Mouse (Mus musculus) neural tube, embryonic 15.5 days (tissue): ENCODE results near the gene Ppp1r1b. TPM values are rescaled to one million over a fixed set of nuclear protein-coding genes. Genes with fewer than 3 reads are reported as not detected.
"Not testable (repeated sequence)": the region's sequence is repeated elsewhere in the genome, so short reads cannot be mapped to it uniquely, and the experiment has no call there.

Experiments
- ATAC-seq: fragments of 200-750 bp; cut with Nextera tagmentation; 2 replicates; pipeline ENCODE4 v1.8.0; 2017; ENCODE audit warnings: mild to moderate bottlenecking, moderate TSS enrichment, moderate library complexity; ENCODE audit not compliant: low FRiP score
- H3K27ac ChIP-seq: fragments of 300-500 bp; sonication (generic); replicated peaks from 2 replicates; pipeline ENCODE4 v1.5.1; 2015; ENCODE audit warnings: mild to moderate bottlenecking, inconsistent platforms
- H3K27me3 ChIP-seq: fragments of 300-500 bp; sonication (generic); replicated peaks from 2 replicates; pipeline ENCODE4 v1.6.1; 2015; ENCODE audit warnings: inconsistent platforms
- H3K36me3 ChIP-seq: fragments of 300-500 bp; sonication (generic); 2 replicates; pipeline ENCODE4 v1.6.1; 2015; ENCODE audit warnings: inconsistent platforms
- H3K4me1 ChIP-seq: fragments of 300-500 bp; sonication (generic); 2 replicates; pipeline ENCODE4 v1.6.1; 2015; ENCODE audit warnings: inconsistent platforms
- H3K4me2 ChIP-seq: fragments of 300-500 bp; sonication (generic); 2 replicates; pipeline ENCODE4 v1.6.1; 2015; ENCODE audit warnings: inconsistent platforms, mild to moderate bottlenecking, moderate library complexity
- H3K4me3 ChIP-seq: fragments of 300-500 bp; sonication (generic); replicated peaks from 2 replicates; pipeline ENCODE4 v1.5.1; 2015; ENCODE audit warnings: mild to moderate bottlenecking, inconsistent platforms
- H3K9ac ChIP-seq: fragments of 300-500 bp; sonication (generic); replicated peaks from 2 replicates; pipeline ENCODE4 v1.6.1; 2015; ENCODE audit warnings: mild to moderate bottlenecking, inconsistent platforms
- H3K9me3 ChIP-seq: fragments of 300-500 bp; sonication (generic); replicated peaks from 2 replicates; pipeline ENCODE4 v1.6.1; 2016; ENCODE audit warnings: inconsistent platforms
- WGBS: fragments of 180-500 bp; shearing (Covaris S2); methylation state at CpG from one replicate; pipeline ENCODE4 v1.1.7; 2015; ENCODE audit warnings: mixed read lengths; 5-methylcytosine and 5-hydroxymethylcytosine counted together
- polyA plus RNA-seq: library from polyadenylated mRNA; unstranded; fragments of >200 nt; fragmentation: Nextera tagmentation; extraction: Ambion mirVana; gene quantifications from 2 replicates; pipeline ENCODE4 v1.2.1, GENCODE M21; 2015

Gene Ppp1r1b
- polyA plus RNA-seq, 1 experiment from 2014 or later: 2.5 TPM

DNA sequence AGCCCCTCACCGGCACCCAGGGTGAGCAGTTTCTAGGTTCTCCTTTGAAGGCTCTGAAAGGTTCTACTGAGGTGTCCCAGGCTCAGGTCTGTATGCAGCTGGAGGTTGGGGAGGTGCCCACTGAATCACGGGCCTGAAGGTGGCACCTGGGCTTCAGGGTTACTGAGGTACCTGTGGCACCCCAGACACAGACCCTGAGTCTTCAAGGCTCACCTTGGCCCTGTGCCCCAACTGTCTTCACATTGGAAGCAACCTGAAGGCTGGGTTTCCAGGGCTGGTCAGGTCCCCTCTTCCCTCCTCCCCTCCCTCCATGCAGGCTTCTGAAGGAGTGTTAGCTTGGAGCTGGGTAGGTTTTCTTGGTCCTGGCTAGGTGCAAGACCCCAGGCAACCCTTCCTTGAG, 33.4 kb downstream of the Ppp1r1b start:
- 92% methylated on average over 2 of the region's 2 CpGs for WGBS
- Histone ChIP-seq H3K4me1 (peaks cover 4% of the 10 kb centered on the region; the same call in 1 of the 2 replicates), H3K4me3 (no peak overlapping the region), H3K9me3 (no peaks in the 10 kb centered on the region), H3K4me2 (no peak overlapping the region), H3K27ac (no peak overlapping the region), H3K9ac (no peak overlapping the region), H3K36me3 (peaks cover 39% of the 10 kb centered on the region), H3K27me3 (peaks cover 21% of the 10 kb centered on the region)
- ATAC-seq: no peak

DNA sequence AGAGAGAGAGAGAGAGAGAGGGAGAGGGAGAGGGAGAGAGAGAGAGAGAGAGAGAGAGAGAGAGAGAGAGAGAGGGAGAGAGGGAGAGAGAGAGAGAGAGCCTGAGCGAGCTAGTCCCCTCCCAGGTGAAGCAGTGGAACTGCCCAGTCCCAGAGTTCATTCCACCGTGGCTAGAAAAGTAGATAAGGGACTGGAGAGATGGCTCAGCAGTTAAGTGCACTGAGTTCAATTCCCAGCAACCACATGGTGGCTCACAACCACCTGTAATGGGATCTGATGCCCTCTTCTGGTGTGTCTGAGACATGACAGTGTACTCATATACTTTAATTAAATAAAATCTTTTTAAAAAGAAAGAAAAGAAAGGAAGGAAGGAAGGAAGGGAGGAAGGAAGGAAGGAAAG, 34.2 kb downstream of the Ppp1r1b start:
- H3K4me1 ChIP-seq, ATAC-seq, H3K27ac ChIP-seq, H3K9ac ChIP-seq, H3K4me2 ChIP-seq, H3K9me3 ChIP-seq, H3K4me3 ChIP-seq: not testable (repeated sequence)
- Histone ChIP-seq H3K36me3 (peaks cover 31% of the 10 kb centered on the region), H3K27me3 (peaks cover 28% of the 10 kb centered on the region)
- 60% methylated on average over 2 of the region's 2 CpGs for WGBS

DNA sequence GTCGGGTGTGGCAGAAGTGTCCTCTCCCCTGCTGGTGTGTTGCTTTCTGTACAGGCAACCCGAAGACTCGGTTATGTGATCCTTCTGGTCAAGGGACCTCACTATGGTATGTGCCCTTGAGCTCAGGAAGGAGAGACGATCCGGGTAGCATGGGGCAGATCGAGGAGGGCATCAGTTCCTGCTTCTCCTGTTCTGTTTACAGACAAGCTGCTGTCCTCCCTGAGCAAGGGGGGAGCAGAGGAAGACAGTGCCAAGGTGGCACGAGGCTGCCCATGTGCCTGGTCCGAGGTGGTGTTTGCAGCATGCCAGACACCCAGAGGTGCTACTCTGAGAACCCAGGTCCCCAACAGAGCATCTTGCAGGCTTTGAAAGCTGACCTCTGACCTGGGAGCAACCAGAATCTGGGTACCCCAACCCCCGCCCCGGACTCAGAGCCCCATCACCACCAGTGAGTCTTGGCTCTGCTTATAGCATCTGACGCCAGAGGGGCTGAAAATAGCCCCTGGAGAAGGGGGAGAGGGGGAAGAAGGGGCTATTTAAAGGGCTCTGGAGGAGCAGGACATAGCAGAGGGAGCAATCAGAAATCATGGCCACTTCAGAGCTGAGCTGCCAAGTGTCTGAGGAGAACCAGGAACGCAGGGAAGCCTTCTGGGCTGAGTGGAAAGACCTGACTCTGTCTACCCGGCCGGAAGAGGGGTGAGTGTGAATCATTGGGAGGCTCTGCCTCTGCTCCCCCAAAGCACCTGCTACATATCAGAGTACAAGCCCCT, 35.2 kb downstream of the Ppp1r1b start, which contains the start of gene Tcap:
Tcap (plus strand) TSS at position 551 of the 770 bp plus-strand sequence.
- no peak for ATAC-seq
- Histone ChIP-seq H3K9ac (no peak within 1 kb of the TSS), H3K27ac (no peak within 1 kb of the TSS), H3K36me3 (peaks cover 21% of the 10 kb centered on the region), H3K4me1 (peaks cover 9% of the 10 kb centered on the region; the same call in 1 of the 2 replicates), H3K4me3 (no peak within 1 kb of the TSS), H3K9me3 (no peaks in the 10 kb centered on the region), H3K4me2 (no peak within 1 kb of the TSS), H3K27me3 (peaks cover 39% of the 10 kb centered on the region)
- WGBS: 65% methylated on average over 14 of the region's 14 CpGs

DNA sequence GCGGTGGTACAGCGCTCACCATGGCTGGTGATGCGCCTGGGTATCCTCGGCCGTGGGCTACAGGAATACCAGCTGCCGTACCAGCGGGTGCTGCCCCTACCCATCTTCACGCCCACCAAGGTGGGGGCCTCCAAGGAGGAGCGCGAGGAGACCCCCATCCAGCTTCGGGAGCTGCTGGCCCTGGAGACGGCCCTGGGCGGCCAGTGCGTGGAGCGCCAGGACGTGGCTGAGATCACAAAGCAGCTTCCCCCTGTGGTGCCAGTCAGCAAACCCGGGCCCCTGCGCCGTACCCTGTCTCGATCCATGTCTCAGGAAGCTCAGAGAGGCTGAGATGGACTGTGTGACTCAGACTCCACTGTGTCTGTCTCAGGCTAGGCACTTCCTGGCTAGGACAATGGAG, 36.0 kb downstream of the Ppp1r1b start:
- H3K27me3 ChIP-seq: peaks cover 46% of the 10 kb centered on the region
- no peaks in the 10 kb centered on the region for H3K9me3 ChIP-seq
- no peak overlapping the region for H3K4me2 ChIP-seq
- peaks cover 14% of the 10 kb centered on the region for H3K36me3 ChIP-seq
- ATAC-seq: no peak
- WGBS: 73% methylated on average over 20 of the region's 20 CpGs
- no peak overlapping the region for H3K4me3 ChIP-seq
- H3K9ac ChIP-seq: no peak overlapping the region
- no peak overlapping the region for H3K27ac ChIP-seq
- peaks cover 9% of the 10 kb centered on the region; the same call in 1 of the 2 replicates for H3K4me1 ChIP-seq

DNA sequence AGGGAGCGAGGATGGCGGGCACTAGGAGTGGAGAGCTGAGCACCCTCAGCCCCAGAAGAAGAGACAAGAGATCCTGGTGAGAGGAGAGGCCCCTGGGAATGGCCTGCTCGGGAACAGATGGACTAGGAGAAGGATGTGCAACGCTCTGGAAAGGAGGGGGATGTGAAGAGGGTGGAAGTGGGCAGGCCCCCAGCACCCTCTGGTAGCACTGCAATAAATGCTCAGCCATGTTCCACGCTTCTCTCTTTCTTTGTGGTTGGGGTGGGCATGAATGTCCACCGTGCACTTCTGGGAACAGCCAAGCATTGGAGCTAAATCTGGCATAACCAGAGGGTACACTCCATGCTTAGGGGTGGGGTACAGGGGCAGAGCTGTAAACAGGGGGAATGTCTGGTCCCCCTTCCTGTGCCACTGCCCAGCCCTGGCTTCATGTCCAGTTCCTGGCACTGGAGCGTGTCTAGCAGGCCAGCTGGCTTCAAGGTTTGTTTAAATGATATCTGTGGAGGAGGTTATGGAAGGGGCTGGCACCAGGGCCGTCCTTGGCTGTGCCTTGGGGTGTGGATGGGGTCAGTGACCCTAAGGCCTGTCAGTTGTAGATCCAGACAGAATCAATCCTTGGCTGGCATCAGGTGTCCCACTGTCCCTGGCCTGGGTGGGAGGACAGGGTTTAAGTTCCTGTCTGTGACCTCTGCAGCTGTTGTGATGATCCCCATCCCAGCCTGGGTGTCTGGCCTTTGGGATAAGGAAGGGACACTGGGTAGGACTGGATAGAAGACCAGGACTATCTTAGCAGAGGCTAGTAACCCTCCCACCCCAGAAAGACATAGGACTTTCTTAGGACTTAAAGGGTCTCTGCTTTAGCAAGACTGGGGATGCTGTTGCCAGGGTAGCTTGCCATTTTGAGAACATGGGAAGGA, 36.8 kb downstream of the Ppp1r1b start:
- ATAC-seq: no peak
- Histone ChIP-seq H3K9me3 (no peaks in the 10 kb centered on the region), H3K4me3 (no peak overlapping the region), H3K4me2 (no peak overlapping the region), H3K9ac (no peak overlapping the region), H3K27ac (no peak overlapping the region), H3K27me3 (peaks cover 48% of the 10 kb centered on the region), H3K36me3 (peaks cover 7% of the 10 kb centered on the region), H3K4me1 (peaks cover 9% of the 10 kb centered on the region; the same call in 1 of the 2 replicates)
- 66% methylated on average over 8 of the region's 8 CpGs for WGBS

DNA sequence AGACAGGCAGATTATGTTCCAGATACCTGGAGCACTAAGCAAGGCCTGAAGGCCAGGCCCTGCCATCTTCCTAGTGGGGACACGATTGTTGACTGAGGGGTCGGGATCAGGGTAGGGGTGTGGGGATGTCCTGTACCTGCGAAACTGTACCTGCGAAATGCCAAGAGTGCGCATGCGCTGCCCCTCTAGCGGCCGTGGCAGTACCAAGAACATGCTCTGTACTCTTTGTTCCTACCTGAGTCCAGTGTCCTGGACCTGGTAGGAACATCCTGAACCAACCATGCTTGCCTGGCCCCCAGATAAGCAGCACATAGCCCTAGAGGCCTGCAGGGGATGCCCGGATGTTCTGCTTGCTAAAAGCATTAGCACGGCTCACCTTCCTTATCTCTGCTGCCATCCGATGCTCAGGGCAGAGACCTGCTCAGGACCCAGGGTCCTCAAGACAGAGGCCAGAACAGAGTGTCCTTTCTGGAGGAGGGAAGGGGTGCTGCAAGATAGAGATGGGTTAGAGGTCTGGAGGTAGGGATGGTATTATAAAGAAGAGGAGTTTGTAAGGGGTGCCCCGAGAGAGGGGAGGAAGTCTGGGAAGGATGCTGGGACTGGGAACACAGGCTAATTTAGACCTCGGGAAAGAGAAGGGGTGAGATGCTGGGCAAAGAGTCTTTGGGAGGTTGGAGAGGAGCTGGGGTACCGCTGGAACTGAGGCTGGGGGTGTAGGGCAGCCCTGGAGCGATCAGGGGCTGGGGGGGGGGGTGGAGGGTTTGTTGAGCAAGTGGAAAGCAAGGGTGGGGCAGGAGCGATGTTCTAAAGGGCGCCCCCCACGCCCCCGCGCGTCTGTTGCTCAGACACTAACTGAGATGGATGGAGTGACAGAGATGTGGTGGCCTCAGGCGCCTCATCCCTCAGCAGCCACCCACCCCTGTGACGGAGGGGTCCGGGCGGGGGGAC, 37.7 kb downstream of the Ppp1r1b start, which contains the start of gene Pnmt:
Pnmt (plus strand) TSS at position 813 of the 948 bp plus-strand sequence.
- Histone ChIP-seq H3K27me3 (peaks cover 57% of the 10 kb centered on the region), H3K27ac (no peak within 1 kb of the TSS)
- WGBS: 61% methylated on average over 25 of the region's 25 CpGs

DNA sequence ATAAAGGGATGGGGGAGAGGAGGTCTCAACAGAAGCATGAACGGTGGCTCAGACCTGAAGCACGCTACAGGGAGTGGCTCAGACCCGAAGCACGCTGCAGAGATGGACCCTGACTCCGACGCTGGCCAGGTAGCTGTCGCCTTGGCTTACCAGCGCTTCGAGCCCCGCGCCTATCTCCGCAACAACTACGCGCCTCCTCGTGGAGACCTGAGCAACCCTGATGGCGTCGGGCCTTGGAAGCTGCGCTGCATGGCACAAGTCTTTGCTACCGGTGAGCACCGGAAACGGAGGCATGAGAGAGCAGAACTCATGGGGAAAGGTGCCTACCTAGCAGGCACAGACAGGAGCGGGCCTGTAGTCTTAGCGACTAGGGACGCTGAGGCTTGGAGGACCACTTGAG, 38.4 kb downstream of the Ppp1r1b start:
- Histone ChIP-seq H3K4me2 (peak overlapping the region; percentile 35), H3K4me1 (peaks cover 9% of the 10 kb centered on the region; the same call in 1 of the 2 replicates), H3K27ac (no peak overlapping the region), H3K27me3 (peaks cover 62% of the 10 kb centered on the region), H3K9ac (no peak overlapping the region; the same call in 1 of the 2 replicates), H3K9me3 (no peaks in the 10 kb centered on the region), H3K4me3 (no peak overlapping the region), H3K36me3 (no peaks in the 10 kb centered on the region)
- ATAC-seq: no peak
- WGBS: 18% methylated on average over 24 of the region's 24 CpGs

More for the DNA sequence above, 37.7 kb downstream of the Ppp1r1b start, which contains the start of gene Pnmt:
- H3K4me1 ChIP-seq: peaks cover 9% of the 10 kb centered on the region; the same call in 1 of the 2 replicates
- no peaks in the 10 kb centered on the region for H3K36me3 ChIP-seq
- no peaks in the 10 kb centered on the region for H3K9me3 ChIP-seq
- H3K4me2 ChIP-seq: peak within 1 kb of the TSS; percentile 35
- ATAC-seq: no peak
- no peak within 1 kb of the TSS for H3K4me3 ChIP-seq
- no peak within 1 kb of the TSS; the same call in 1 of the 2 replicates for H3K9ac ChIP-seq

DNA sequence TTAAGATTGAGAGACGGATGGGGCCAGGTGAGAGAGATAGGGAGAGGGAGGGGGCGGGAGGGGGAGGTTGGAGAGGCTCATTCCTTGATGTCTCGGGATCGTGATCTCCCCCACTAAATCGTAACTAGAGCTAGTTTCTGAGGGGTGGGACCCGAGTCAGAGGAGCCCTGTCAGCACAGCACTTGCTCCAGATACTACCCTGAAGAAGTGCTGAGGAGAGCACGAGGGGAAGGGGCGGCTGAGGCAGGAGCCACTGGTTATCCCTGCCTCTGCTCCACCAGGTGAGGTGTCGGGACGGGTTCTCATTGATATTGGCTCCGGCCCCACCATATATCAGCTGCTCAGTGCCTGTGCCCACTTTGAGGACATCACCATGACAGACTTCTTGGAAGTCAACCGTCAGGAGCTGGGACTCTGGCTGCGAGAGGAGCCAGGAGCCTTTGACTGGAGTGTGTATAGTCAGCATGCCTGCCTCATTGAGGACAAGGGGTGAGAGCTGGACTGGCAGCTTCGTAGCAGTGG, 38.9 kb downstream of the Ppp1r1b start:
- Histone ChIP-seq H3K9me3 (no peaks in the 10 kb centered on the region), H3K9ac (no peak overlapping the region; the same call in 1 of the 2 replicates), H3K36me3 (no peaks in the 10 kb centered on the region), H3K4me3 (no peak overlapping the region), H3K27ac (no peak overlapping the region), H3K27me3 (peaks cover 67% of the 10 kb centered on the region), H3K4me1 (peaks cover 9% of the 10 kb centered on the region; the same call in 1 of the 2 replicates), H3K4me2 (peak overlapping the region; percentile 35; the same call in 1 of the 2 replicates)
- WGBS: 58% methylated on average over 14 of the region's 14 CpGs
- ATAC-seq: no peak

DNA sequence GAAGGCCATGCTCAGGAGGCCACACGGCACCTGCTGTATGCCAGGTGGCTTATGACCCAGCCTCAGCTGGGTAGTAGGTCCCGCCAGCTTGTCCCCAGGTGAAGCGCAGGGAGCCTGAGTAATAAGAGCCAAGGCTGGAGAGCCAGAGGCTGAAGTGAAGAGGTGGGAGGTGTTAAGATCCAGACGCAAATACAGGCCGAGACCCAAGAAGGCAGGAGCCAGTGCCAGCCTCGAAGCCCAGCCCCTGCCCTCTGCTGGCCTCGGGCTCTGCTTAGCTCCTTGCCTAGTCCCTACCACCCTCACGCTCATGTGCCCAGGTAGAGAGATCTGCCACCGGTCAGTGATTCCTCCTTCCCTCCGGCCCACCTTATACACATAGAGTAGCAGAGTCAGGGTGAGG, 40.1 kb downstream of the Ppp1r1b start:
- peaks cover 71% of the 10 kb centered on the region for H3K27me3 ChIP-seq
- WGBS: 87% methylated on average over 10 of the region's 10 CpGs
- no peak for ATAC-seq

DNA sequence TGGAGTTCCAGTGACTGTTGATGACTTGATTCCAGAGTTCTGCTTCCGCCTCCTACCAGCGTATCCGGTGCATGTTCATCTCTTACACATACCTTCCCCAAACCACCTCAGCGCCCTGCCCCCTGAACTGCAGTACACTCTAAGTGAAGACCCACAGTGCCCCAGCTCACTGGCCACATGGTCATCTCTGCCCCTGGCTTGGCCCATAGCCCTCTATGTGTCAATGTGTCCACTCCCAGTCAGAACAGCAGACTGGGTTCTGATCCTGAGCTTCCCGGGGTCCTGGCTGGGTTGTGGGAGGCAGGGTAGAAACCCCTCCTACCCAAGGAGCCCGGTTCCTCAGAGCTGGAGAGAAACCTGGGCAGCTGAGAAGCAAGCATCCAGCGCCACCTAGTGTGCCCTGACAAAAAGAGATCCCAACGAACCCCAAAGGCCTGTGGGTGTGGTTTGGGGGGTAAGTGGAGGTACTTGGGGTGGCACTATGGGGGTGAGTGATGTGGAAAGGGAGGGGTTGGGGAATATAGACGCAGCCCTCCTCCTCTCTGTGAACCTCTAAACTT, 41.1 kb downstream of the Ppp1r1b start:
- no peak overlapping the region for H3K4me3 ChIP-seq
- WGBS: 27% methylated on average over 9 of the region's 9 CpGs
- no peak overlapping the region for H3K4me2 ChIP-seq
- no peak for ATAC-seq
- no peak overlapping the region for H3K27ac ChIP-seq
- peaks cover 71% of the 10 kb centered on the region for H3K27me3 ChIP-seq
- H3K4me1 ChIP-seq: peaks cover 13% of the 10 kb centered on the region; the same call in 1 of the 2 replicates
- no peaks in the 10 kb centered on the region for H3K36me3 ChIP-seq
- no peaks in the 10 kb centered on the region for H3K9me3 ChIP-seq
- H3K9ac ChIP-seq: no peak overlapping the region

More for the DNA sequence above, 40.1 kb downstream of the Ppp1r1b start:
- H3K36me3 ChIP-seq: no peaks in the 10 kb centered on the region
- peaks cover 9% of the 10 kb centered on the region; the same call in 1 of the 2 replicates for H3K4me1 ChIP-seq
- H3K4me2 ChIP-seq: no peak overlapping the region
- no peaks in the 10 kb centered on the region for H3K9me3 ChIP-seq
- H3K27ac ChIP-seq: no peak overlapping the region
- no peak overlapping the region for H3K9ac ChIP-seq
- H3K4me3 ChIP-seq: no peak overlapping the region
